Mouse (Mus musculus) spleen, adult 2 months (tissue): ENCODE data around the gene Iqschfp.

Experiments
- CTCF ChIP-seq: fragments of 200-500 bp; IDR thresholded peaks from 2 replicates; pipeline ENCODE4 v1.5.1; 2011; ENCODE audit warnings: mild to moderate bottlenecking, inconsistent platforms; ENCODE audit not compliant: insufficient read depth, insufficient read length, insufficient replicate concordance; ENCODE audit errors: extremely low read depth
- POLR2A ChIP-seq: fragments of 200-500 bp; IDR thresholded peaks from 2 replicates; pipeline ENCODE4 v1.6.1; 2011; ENCODE audit warnings: low read depth, low read length, inconsistent platforms

DNA sequence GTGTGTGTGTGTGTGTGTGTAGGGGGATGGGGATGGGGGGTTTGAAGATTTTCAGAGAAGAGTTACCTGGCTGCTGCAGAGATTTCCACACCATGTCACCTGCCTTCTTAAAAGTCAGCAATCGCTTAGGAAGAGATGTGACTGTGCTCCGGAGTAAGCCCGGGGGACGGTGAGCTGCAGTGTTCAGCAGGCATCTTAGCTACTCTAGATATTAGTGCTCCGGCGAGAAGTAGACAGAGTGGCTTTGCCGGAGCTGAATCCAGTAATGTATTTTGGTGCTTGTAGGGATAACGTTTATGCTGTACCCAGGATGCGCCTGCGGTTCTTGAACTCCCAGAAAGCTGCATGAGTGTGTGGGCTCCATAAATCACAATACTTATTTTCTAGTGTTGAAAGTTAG lies 736 bp downstream of the Iqschfp start:
- TF ChIP-seq POLR2A (no peak), CTCF (no peak)
